Mouse (Mus musculus) neural tube, embryonic 14.5 days (tissue): ENCODE data around the gene Gm28048. TPM values are rescaled to one million over a fixed set of nuclear protein-coding genes. Genes with fewer than 3 reads are reported as not detected.

Experiments used
- ATAC-seq: fragments of 200-750 bp; cut with Nextera tagmentation; 2 replicates; pipeline ENCODE4 v1.8.0; 2017; ENCODE audit warnings: low read depth, mild to moderate bottlenecking, moderate TSS enrichment, moderate library complexity
- H3K27ac ChIP-seq: fragments of 300-500 bp; sonication (generic); 2 replicates; pipeline ENCODE4 v1.5.1; 2014; ENCODE audit warnings: low read depth, mild to moderate bottlenecking, control low read depth, low read length, moderate library complexity, mixed read lengths
- H3K27me3 ChIP-seq: fragments of 300-500 bp; sonication (generic); 2 replicates; pipeline ENCODE4 v1.6.1; 2014; ENCODE audit warnings: low read length; ENCODE audit not compliant: control insufficient read depth, insufficient read depth
- H3K36me3 ChIP-seq: fragments of 300-500 bp; sonication (generic); 2 replicates; pipeline ENCODE4 v1.6.1; 2014; ENCODE audit warnings: low read length, mixed read lengths; ENCODE audit not compliant: control insufficient read depth, insufficient read depth
- H3K4me1 ChIP-seq: fragments of 300-500 bp; sonication (generic); 2 replicates; pipeline ENCODE4 v1.6.1; 2014; ENCODE audit warnings: low read length; ENCODE audit not compliant: control insufficient read depth, insufficient read depth
- H3K4me2 ChIP-seq: fragments of 300-500 bp; sonication (generic); 2 replicates; pipeline ENCODE4 v1.6.1; 2014; ENCODE audit warnings: mild to moderate bottlenecking, low read depth, low read length, control low read depth
- H3K4me3 ChIP-seq: fragments of 300-500 bp; sonication (generic); 2 replicates; pipeline ENCODE4 v1.5.1; 2014; ENCODE audit warnings: low read depth, low read length, control low read depth, mixed read lengths
- H3K9ac ChIP-seq: fragments of 300-500 bp; sonication (generic); replicated peaks from 2 replicates; pipeline ENCODE4 v1.6.1; 2014; ENCODE audit warnings: low read depth, mild to moderate bottlenecking, control low read depth, low read length, mixed read lengths
- H3K9me3 ChIP-seq: fragments of 300-500 bp; sonication (generic); 2 replicates; pipeline ENCODE4 v1.6.1; 2016; ENCODE audit warnings: low read length; ENCODE audit not compliant: control insufficient read depth
- WGBS: fragments of 180-500 bp; shearing (Covaris S2); extraction: QIAGEN DNeasy Blood & Tissue Kit; methylation state at CpG from one replicate; pipeline ENCODE4 v1.1.7; 2014; 5-methylcytosine and 5-hydroxymethylcytosine counted together
- polyA plus RNA-seq: library from polyadenylated mRNA; unstranded; fragments of >200 nt; fragmentation: Nextera tagmentation; extraction: Ambion mirVana; gene quantifications from 2 replicates; pipeline ENCODE4 v1.2.1, GENCODE M21; 2014

Gene Gm28048
- polyA plus RNA-seq, 1 experiment from 2014 or later: 1.7 TPM

DNA sequence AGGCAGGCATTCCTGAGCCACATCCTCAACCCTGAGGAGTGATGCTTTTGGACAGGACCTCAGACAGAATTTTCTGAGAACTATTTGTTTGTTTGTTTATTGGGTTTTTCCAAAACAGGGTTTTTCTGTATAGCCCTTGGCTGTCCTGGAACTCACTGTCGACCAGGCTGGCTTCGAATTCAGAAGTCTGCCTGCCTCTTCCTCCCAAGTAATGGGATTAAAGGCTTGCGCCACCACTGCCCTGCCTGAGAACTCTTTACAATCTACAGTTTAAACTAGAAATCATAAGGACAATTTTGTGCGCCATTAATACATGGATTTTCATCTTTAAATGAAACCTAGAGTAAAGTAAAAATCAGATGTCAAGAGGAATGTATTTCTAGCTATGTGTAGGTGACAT is 13.6 kb upstream of the Gm28048 start:
- H3K9me3 ChIP-seq: no peaks in the 10 kb centered on the region
- H3K9ac ChIP-seq: no peak overlapping the region
- ATAC-seq: no peak
- H3K27me3 ChIP-seq: peaks cover 3% of the 10 kb centered on the region; the same call in 1 of the 2 replicates
- no peak overlapping the region for H3K4me2 ChIP-seq
- 92% methylated on average over 4 of the region's 4 CpGs for WGBS
- H3K27ac ChIP-seq: no peak overlapping the region
- peaks cover 11% of the 10 kb centered on the region for H3K4me1 ChIP-seq
- no peak overlapping the region for H3K4me3 ChIP-seq
- peaks cover 56% of the 10 kb centered on the region for H3K36me3 ChIP-seq

DNA sequence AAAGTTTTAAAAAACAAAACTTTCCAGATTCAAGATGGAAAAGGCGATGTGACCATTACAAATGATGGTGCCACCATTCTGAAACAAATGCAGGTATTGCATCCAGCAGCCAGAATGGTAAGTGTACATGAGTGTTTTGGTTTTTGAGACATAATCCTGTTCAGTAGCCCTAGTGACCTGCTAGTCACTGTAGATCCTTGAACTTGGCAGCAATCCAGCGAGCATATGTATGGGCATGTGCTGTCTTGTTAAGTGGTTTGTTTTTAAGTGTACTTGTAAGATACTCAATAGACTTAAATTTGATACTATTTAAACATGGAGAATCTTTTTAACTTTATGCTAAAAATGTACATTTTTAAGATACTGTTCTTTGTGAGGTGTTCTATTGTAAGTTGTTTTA is 12.4 kb upstream of the Gm28048 start:
- peaks cover 11% of the 10 kb centered on the region for H3K4me1 ChIP-seq
- H3K4me2 ChIP-seq: no peak overlapping the region
- H3K4me3 ChIP-seq: no peak overlapping the region
- peaks cover 3% of the 10 kb centered on the region; the same call in 1 of the 2 replicates for H3K27me3 ChIP-seq
- peaks cover 44% of the 10 kb centered on the region for H3K36me3 ChIP-seq
- no peak overlapping the region for H3K27ac ChIP-seq
- WGBS: 94% methylated on average over 2 of the region's 2 CpGs
- no peak overlapping the region for H3K9ac ChIP-seq
- no peaks in the 10 kb centered on the region for H3K9me3 ChIP-seq
- ATAC-seq: no peak

DNA sequence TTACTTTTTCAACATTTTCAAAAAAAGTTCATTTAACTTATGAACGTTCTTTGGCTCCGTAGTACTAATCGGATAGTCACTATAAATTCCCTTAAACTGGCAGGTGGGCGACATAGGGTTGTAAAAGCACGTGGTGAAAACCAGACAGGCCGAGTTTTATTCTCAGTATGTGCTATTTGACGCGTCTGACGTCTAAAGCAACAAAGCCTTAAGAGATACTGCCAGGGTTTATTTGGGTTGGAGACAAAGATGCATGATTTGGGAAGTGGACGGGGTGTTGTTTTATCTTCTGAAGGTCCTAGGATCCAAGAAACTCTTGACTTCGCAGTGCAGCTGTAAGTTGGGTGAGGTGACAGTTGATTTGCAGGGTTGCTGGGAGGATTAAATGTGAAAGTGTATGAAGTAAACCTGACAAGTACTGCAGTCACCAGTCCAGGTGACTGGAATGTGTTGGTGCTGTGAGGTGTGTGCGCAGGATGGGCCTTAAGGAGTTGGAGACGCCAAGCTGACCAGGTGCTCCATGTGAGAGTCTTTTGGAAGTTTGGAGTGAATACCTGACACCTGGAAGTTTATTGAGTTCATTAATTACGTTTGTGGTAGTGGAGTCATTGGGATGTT is 9.4 kb upstream of the Gm28048 start:
- H3K9me3 ChIP-seq: no peaks in the 10 kb centered on the region
- H3K4me2 ChIP-seq: peak overlapping the region; percentile 83
- H3K4me3 ChIP-seq: peak overlapping the region; percentile 91
- no peak overlapping the region for H3K27ac ChIP-seq
- H3K4me1 ChIP-seq: peaks cover 11% of the 10 kb centered on the region
- H3K36me3 ChIP-seq: peaks cover 23% of the 10 kb centered on the region
- 11% methylated on average over 14 of the region's 14 CpGs for WGBS
- peaks cover 3% of the 10 kb centered on the region; the same call in 1 of the 2 replicates for H3K27me3 ChIP-seq
- H3K9ac ChIP-seq: peak overlapping the region; percentile 90
- ATAC-seq: no peak

DNA sequence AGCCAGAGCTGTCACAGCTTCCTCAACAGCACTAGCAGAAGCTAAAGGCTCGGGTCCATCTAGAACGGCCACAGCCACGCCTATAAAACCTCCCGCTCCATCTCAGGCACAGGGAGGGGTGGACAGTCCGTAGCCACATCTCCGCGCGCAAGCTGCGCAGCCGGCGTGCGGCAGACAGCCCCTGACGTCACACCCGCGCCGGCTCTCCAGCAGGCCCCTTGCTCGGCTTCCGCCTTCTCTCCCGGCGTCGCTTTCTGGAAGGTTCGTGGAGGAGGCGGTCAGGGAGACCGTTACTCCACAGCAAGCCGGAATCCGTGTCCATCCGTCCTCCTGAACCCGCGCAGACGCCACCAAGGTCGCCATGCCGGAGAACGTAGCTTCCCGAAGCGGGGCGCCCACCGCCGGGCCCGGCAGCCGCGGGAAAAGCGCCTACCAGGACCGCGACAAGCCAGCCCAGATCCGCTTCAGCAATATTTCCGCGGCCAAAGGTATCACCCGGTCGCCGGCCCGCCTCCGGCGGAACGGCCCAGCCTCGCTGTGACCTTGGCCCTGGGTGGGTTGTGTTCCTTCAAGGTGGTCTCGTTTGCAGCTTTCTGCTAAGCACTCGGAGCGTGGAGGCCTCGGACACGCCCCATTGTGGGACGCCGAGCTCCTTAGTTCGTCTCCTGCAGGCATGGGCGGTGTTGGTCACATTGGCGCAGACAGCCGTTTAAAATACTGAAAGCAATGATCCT is 8.7 kb upstream of the Gm28048 start, which contains the start of gene Cct4:
Gene Cct4 (plus strand): TSS at position 127 of the 734 bp plus-strand sequence.
- H3K9me3 ChIP-seq: no peaks in the 10 kb centered on the region
- peak within 1 kb of the TSS; percentile 92 for H3K27ac ChIP-seq
- peak within 1 kb of the TSS; percentile 91 for H3K4me3 ChIP-seq
- peaks cover 17% of the 10 kb centered on the region for H3K36me3 ChIP-seq
- under 1% methylated on average over 66 of the region's 66 CpGs for WGBS
- peak; percentile 99 for ATAC-seq
- peak within 1 kb of the TSS; percentile 83 for H3K4me2 ChIP-seq
- peaks cover 11% of the 10 kb centered on the region for H3K4me1 ChIP-seq
- H3K27me3 ChIP-seq: peaks cover 3% of the 10 kb centered on the region; the same call in 1 of the 2 replicates
- H3K9ac ChIP-seq: peak within 1 kb of the TSS; percentile 90

DNA sequence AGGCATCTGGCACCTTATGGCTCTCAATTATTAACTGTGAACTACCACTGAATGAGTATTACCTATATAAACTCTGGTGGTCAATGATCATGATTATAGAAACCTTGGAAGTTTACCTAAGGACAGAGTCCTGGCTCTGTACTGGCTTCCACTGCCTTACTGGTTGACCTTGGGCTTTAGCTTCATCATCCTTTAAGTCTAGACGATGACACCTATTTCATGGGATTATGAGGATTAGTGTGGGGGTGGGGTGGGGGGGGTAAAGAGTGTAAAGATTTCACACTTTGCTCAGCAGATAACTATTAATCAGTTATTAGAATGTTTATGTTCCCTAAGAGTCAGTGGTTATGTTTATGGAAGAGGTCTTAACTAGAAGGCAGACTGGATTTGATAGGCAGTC is 7.9 kb upstream of the Gm28048 start:
- Histone ChIP-seq H3K4me3 (peak overlapping the region; percentile 91), H3K27me3 (peaks cover 3% of the 10 kb centered on the region; the same call in 1 of the 2 replicates), H3K9me3 (no peaks in the 10 kb centered on the region), H3K4me2 (peak overlapping the region; percentile 83), H3K9ac (peak overlapping the region; percentile 90; the same call in 1 of the 2 replicates), H3K27ac (peak overlapping the region; percentile 92), H3K4me1 (peaks cover 11% of the 10 kb centered on the region), H3K36me3 (peaks cover 11% of the 10 kb centered on the region)
- WGBS: 59% methylated on average over 1 of the region's 1 CpGs
- ATAC-seq: peak; percentile 1; the same call in 1 of the 2 replicates

DNA sequence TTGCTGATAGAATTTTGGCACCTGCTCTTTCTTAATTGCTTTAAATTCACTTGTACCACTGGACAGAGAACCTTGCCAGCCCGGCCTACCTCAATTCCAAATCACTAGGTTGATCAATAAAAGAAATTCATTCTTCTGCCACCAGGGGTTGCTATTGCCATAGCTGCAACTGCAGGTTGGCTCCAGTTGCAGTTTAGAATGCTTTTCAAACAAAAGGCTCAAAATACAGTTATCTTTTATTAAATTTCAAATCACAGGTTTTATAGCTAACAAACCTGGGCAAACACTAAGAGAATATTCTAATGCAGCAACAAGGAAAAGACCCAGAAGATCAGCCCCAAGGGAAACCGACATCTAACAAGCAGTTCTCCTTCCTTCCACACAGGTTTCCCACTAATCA is 5.5 kb upstream of the Gm28048 start:
- Histone ChIP-seq H3K27me3 (peaks cover 3% of the 10 kb centered on the region; the same call in 1 of the 2 replicates), H3K27ac (no peak overlapping the region), H3K9me3 (no peaks in the 10 kb centered on the region), H3K4me2 (no peak overlapping the region), H3K9ac (no peak overlapping the region), H3K4me1 (peaks cover 11% of the 10 kb centered on the region), H3K36me3 (no peaks in the 10 kb centered on the region), H3K4me3 (no peak overlapping the region)
- WGBS: 49% methylated on average over 2 of the region's 2 CpGs
- no peak for ATAC-seq

DNA sequence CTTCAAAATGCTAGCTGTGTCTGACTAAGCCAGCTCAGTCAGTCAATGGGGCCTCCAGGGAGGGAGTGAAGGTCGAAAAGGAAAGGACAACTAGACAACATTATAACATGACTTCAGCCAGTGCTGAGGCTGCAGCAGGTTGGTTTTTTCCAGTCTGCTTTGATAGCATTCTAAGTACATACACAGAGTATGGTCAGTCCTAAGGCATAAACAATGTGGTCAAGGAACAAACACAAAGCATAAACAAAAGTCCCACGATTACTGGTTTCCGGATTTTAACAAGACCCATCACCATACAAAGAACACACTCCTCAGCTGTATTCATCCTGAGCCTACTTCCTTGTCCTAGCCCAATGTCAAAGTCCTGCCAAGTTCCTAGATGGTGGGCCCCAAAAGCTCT is 3.6 kb upstream of the Gm28048 start:
- no peaks in the 10 kb centered on the region for H3K36me3 ChIP-seq
- ATAC-seq: no peak
- no peak overlapping the region for H3K27ac ChIP-seq
- WGBS: 85% methylated on average over 3 of the region's 3 CpGs
- no peak overlapping the region for H3K4me3 ChIP-seq
- H3K4me2 ChIP-seq: no peak overlapping the region
- no peak overlapping the region for H3K9ac ChIP-seq
- H3K9me3 ChIP-seq: no peaks in the 10 kb centered on the region
- no peaks in the 10 kb centered on the region for H3K27me3 ChIP-seq
- H3K4me1 ChIP-seq: peaks cover 7% of the 10 kb centered on the region

DNA sequence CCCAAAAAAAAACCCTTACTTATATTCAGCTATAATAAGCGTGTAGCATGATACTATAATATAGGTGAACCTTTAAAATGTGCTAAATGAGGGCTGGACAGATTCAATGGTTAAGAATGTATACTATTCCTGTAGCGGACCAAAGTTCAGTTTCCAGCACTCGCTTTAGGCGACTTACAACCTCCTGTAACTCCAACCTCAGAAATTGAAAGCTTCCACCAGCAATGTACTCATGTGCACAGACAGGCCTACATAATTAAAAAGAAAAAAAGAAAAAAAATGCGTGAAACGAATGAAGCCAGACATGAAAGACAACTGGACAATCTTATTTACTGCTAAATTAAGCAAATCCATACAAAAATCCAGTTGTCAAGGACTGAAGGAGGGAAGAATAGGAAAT is 956 bp upstream of the Gm28048 start:
- 78% methylated on average over 6 of the region's 6 CpGs for WGBS
- H3K27ac ChIP-seq: no peak overlapping the region

DNA sequence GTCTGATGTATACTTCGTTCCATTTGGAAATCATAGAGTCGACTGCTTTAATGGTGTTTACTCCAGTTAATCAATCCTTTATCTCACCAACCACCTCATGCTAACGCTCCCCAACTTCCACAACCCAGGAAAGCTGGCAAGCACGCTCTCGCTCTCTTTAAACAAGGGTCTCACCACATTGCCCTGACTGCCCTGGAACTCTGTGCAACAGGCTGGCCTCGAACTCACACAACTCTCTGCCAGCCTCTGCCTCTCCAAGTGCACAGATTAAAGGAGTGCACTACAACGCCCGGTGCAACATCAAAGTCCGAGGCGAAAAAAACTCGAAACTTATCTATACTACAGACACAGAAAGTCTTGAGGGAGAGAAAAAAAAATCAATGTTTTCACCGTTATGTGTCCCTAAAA is 343 bp downstream of the Gm28048 start:
- Histone ChIP-seq H3K9me3 (no peaks in the 10 kb centered on the region), H3K4me1 (peaks cover 15% of the 10 kb centered on the region), H3K27me3 (no peaks in the 10 kb centered on the region), H3K4me2 (peak overlapping the region; percentile 71), H3K27ac (peak overlapping the region; percentile 91), H3K9ac (peak overlapping the region; percentile 66), H3K36me3 (peaks cover 6% of the 10 kb centered on the region; the same call in 1 of the 2 replicates), H3K4me3 (peak overlapping the region; percentile 64)
- 3% methylated on average over 12 of the region's 12 CpGs for WGBS
- peak; percentile 62 for ATAC-seq

More for the DNA sequence above, 956 bp upstream of the Gm28048 start:
- Histone ChIP-seq H3K36me3 (peaks cover 5% of the 10 kb centered on the region; the same call in 1 of the 2 replicates), H3K27me3 (no peaks in the 10 kb centered on the region), H3K4me1 (peaks cover 10% of the 10 kb centered on the region), H3K9me3 (no peaks in the 10 kb centered on the region), H3K4me2 (peak overlapping the region; percentile 71; the same call in 1 of the 2 replicates), H3K4me3 (peak overlapping the region; percentile 64), H3K9ac (no peak overlapping the region)
- no peak for ATAC-seq
